Mouse (Mus musculus) urinary bladder, postnatal 10 days (tissue): ENCODE results near the gene Tcf20.

Experiments
- DNase-seq: peaks from one replicate; pipeline ENCODE4 v3.0.0; 2022; ENCODE audit warnings: low spot score

Tcf20 gene

GRCm38 (mm10) chr15:82992911-82993310, 5.2 kb upstream of the Tcf20 start:
- no peak for DNase-seq

- DNase-seq, result no peak
Measured at GRCm38 (mm10) chr15:82992079-82992783, 4.6 kb upstream of the Tcf20 start.

GRCm38 (mm10) chr15:82989190-82989704, 1.6 kb upstream of the Tcf20 start:
- no peak for DNase-seq

- no peak for DNase-seq
Measured at GRCm38 (mm10) chr15:82987014-82987731, 499 bp downstream of the Tcf20 start.

GRCm38 (mm10) chr15:82984574-82984973, 3.1 kb downstream of the Tcf20 start:
- no peak for DNase-seq

GRCm38 (mm10) chr15:82984097-82984496, 3.6 kb downstream of the Tcf20 start:
- DNase-seq, result no peak

GRCm38 (mm10) chr15:82983416-82984026, 4.2 kb downstream of the Tcf20 start:
- DNase-seq, result no peak

GRCm38 (mm10) chr15:82982724-82983415, 4.8 kb downstream of the Tcf20 start:
- no peak for DNase-seq

- DNase-seq, result no peak
Measured at GRCm38 (mm10) chr15:82981676-82982520, 5.8 kb downstream of the Tcf20 start.

GRCm38 (mm10) chr15:82979531-82979930, 8.1 kb downstream of the Tcf20 start:
- no peak for DNase-seq

- no peak for DNase-seq
Measured at GRCm38 (mm10) chr15:82974471-82974870, 13.2 kb downstream of the Tcf20 start.

GRCm38 (mm10) chr15:82969206-82969721, 18.4 kb downstream of the Tcf20 start:
- DNase-seq, result no peak

GRCm38 (mm10) chr15:82968449-82968848, 19.2 kb downstream of the Tcf20 start:
- no peak for DNase-seq

GRCm38 (mm10) chr15:82967947-82968346, 19.7 kb downstream of the Tcf20 start:
- DNase-seq, result no peak

GRCm38 (mm10) chr15:82964266-82964825, 23.3 kb downstream of the Tcf20 start:
- DNase-seq, result no peak

- DNase-seq, result no peak
Measured at GRCm38 (mm10) chr15:82963556-82964156, 24.0 kb downstream of the Tcf20 start.

GRCm38 (mm10) chr15:82963090-82963489, 24.6 kb downstream of the Tcf20 start:
- DNase-seq, result no peak

GRCm38 (mm10) chr15:82962536-82962935, 25.1 kb downstream of the Tcf20 start:
- DNase-seq, result no peak

GRCm38 (mm10) chr15:82960786-82961561, 26.7 kb downstream of the Tcf20 start:
- DNase-seq, result no peak

- DNase-seq, result no peak
Measured at GRCm38 (mm10) chr15:82959151-82959550, 28.5 kb downstream of the Tcf20 start.
